Comparison of ENCODE assay signal across 14 mouse cellular contexts in genomic region chr16:43698735-43699649, GRCm38 (mm10). TPM values are rescaled to one million over a fixed set of nuclear protein-coding genes. Genes with fewer than 3 reads are reported as not detected.
DNase-seq lines count a peak whose midpoint lies in the region; ATAC-seq and TF ChIP-seq lines count a peak whose summit lies in the region.
"Had no signal": no experiment of that assay in that cellular context is flagged by ENCODE, and none has a peak within 500 bp of the region (broad histone marks: within the 10 kb centered on the region; RNA-seq: fewer than 3 reads in every experiment).

No protein-coding gene starts in this region.

- H3K4me2 ChIP-seq in lung, embryonic 15.5 days, result no peak overlapping the region
- H3K4me2 ChIP-seq: neural tube, embryonic 12.5 days had no signal

- H3K4me3 ChIP-seq in lung, embryonic 15.5 days, result no peak overlapping the region
- no peak overlapping the region for H3K4me3 ChIP-seq in lung, adult 2 months (replicated peaks; ENCODE audit: extremely low read depth, low read depth, low read length)
- H3K4me3 ChIP-seq: forebrain, embryonic 10.5 days; limb, embryonic 10.5 days; neural tube, embryonic 12.5 days had no signal

- TF ChIP-seq CTCF in lung, adult 2 months (IDR thresholded peaks at IDR 0.05; ENCODE audit: insufficient read depth, low read length), result no peak

- H3K36me3 ChIP-seq in lung, embryonic 15.5 days, result no peaks in the 10 kb centered on the region
- H3K36me3 ChIP-seq: forebrain, embryonic 10.5 days; limb, embryonic 10.5 days; neural tube, embryonic 12.5 days had no signal

- no peaks in the 10 kb centered on the region for H3K9me3 ChIP-seq in lung, embryonic 15.5 days
- H3K9me3 ChIP-seq: forebrain, embryonic 10.5 days; limb, embryonic 10.5 days; neural tube, embryonic 12.5 days had no signal

- no peak for TF ChIP-seq POLR2A in lung, adult 2 months (IDR thresholded peaks at IDR 0.05; ENCODE audit: borderline replicate concordance, extremely low read depth, low read depth, low read length)

- no peak overlapping the region for H3K9ac ChIP-seq in lung, embryonic 15.5 days
- H3K9ac ChIP-seq: neural tube, embryonic 12.5 days had no signal

- no peaks in the 10 kb centered on the region for H3K27me3 ChIP-seq in lung, embryonic 15.5 days
- H3K27me3 ChIP-seq: neural tube, embryonic 12.5 days had no signal

- 74% methylated on average over 14 of the region's 14 CpGs for WGBS in lung, embryonic 15.5 days
- 66% methylated on average over 14 of the region's 14 CpGs for WGBS in lung, adult 2 months

- no peaks in the 10 kb centered on the region for H3K4me1 ChIP-seq in lung, embryonic 15.5 days
- no peaks in the 10 kb centered on the region for H3K4me1 ChIP-seq in lung, adult 2 months (ENCODE audit: control insufficient read depth, insufficient read depth, low read length)

- ATAC-seq in lung, embryonic 15.5 days (ENCODE audit: borderline replicate concordance, extremely low read depth, low FRiP score, low TSS enrichment), result 0 out of 2 replicates have a peak, but pooled peaks have one; percentile 31
- peak; percentile 92 for ATAC-seq in megakaryocyte, adult 5-6 weeks (ENCODE audit: poor library complexity, severe bottlenecking)

- no peak overlapping the region for H3K27ac ChIP-seq in lung, embryonic 15.5 days
- H3K27ac ChIP-seq: forebrain, embryonic 10.5 days; limb, embryonic 10.5 days; neural tube, embryonic 12.5 days had no signal

- DNase-seq in lung, adult 2 months, result no peak
- peak; percentile 6 for DNase-seq in c-Kit-positive CD71-positive TER-119-negative erythroid progenitor cells, embryonic 14.5 days (ENCODE audit: low read depth)
- peak; percentile 83 for DNase-seq in thymus, postnatal 14 days
- no peak for DNase-seq in cerebellum, adult 9-10 months
- no peak for DNase-seq in urinary bladder, postnatal 36 days (ENCODE audit: low spot score in 2 of 2)
- no peak for DNase-seq in heart, adult 9 months (ENCODE audit: low spot score in 2 of 2)
- DNase-seq: adrenal gland, adult 2 months had no signal

RNA-seq across cellular contexts. Expression of gene Tigit, which starts 35.0 kb away (rescaled TPM):
- 0.21 TPM in 1 of 2 replicates, not detected in the other for polyA plus RNA-seq in lung, embryonic 15.5 days (2015; fragmentation: Nextera tagmentation; extraction: Ambion mirVana)
- polyA plus RNA-seq in lung, adult 2 months (2012; rRNA removed), result 0.18 and 0.43 TPM in 2 replicates
- 0.40 TPM in 1 of 2 replicates, not detected in the other for total RNA-seq in megakaryocyte, adult 5-6 weeks (2015)
- total RNA-seq in megakaryocyte, adult 5-6 weeks (2017), result not detected in 2 replicates
- polyA plus RNA-seq: forebrain, embryonic 10.5 days; intestine, embryonic 14.5 days; limb, embryonic 10.5 days; neural tube, embryonic 12.5 days had no signal

RNA-seq across cellular contexts. Expression of gene Drd3, which starts 54.8 kb away (rescaled TPM):
- not detected in 2 replicates for polyA plus RNA-seq in lung, embryonic 15.5 days (2015; fragmentation: Nextera tagmentation; extraction: Ambion mirVana)
- not detected in 2 replicates for polyA plus RNA-seq in lung, adult 2 months (2012; rRNA removed)
- total RNA-seq in megakaryocyte, adult 5-6 weeks (2015), result not detected in 2 replicates
- not detected in 2 replicates for total RNA-seq in megakaryocyte, adult 5-6 weeks (2017)
- total RNA-seq: adrenal gland, adult 2 months had no signal
- polyA plus RNA-seq: forebrain, embryonic 10.5 days; intestine, embryonic 14.5 days; limb, embryonic 10.5 days; neural tube, embryonic 12.5 days; urinary bladder, adult 2 months had no signal

Comparison
In these comparisons a context has a peak if more than half of its experiments do, and no peak if none do; other contexts are left out.
1. DNase-seq: peak in c-Kit-positive CD71-positive TER-119-negative erythroid progenitor cells, embryonic 14.5 days (single experiment) and thymus, postnatal 14 days (single experiment); none in lung, adult 2 months (single experiment), cerebellum, adult 9-10 months (single experiment), urinary bladder, postnatal 36 days (0 of 2) and heart, adult 9 months (0 of 2).